Mouse (Mus musculus): ENCODE data around the gene Fam216a. TPM values are rescaled to one million over a fixed set of nuclear protein-coding genes. Genes with fewer than 3 reads are reported as not detected.

Gene Fam216a
- polyA plus RNA-seq, 1 experiment, result 3.2 TPM

GRCm38 (mm10) chr5:122342874-122343273 is 29.3 kb downstream of the Fam216a start:
- TF ChIP-seq POLR2A (IDR thresholded peaks at IDR 0.05; ENCODE audit: low read depth, low read length), result no peak
- TF ChIP-seq CTCF (IDR thresholded peaks at IDR 0.05; ENCODE audit: extremely low read depth, insufficient read length, insufficient replicate concordance, low read depth, low read length), result no peak
- 38% methylated on average over 1 of the region's 1 CpGs for WGBS

DNA sequence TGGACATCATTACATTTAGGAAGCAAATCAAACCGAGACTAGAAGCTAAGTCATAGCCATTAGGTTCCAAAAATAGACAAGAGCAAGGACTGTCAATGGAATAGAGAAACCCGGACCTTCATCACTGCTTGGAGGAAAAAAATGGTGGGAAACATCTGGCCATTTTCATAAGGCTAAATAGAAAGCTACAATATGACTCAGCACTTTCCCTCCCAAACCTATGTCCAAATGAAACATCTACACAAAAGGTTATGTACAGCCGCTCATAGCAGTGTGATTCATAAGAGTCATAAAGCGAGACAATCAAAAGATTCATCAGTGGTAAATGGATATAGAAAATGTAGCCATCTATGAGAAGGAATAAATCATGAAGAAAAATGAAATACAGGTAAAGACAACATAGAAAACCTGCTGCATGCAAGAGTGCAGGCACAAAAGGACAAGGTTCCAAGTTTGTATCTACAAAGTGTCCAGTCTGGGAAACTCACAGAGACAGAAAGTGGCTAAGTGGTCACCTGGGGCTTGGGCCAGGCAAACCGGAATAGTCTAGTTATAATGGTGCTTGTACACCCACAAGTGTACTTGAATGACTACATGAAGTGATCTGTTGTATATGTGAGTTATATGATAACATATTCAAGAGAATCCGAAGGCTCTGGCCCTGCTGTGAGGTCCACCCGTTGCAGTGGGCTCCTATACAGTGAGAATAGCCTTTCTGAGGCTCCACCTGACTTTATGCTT is 35.4 kb downstream of the Fam216a start:
- Histone ChIP-seq H3K4me3 (ENCODE audit: low read depth, low read length) (no peak overlapping the region), H3K27ac (ENCODE audit: insufficient read depth, low read depth, low read length) (no peak overlapping the region), H3K27me3 (ENCODE audit: control insufficient read depth, insufficient read depth, low read length) (no peaks in the 10 kb centered on the region), H3K4me1 (ENCODE audit: control insufficient read depth, insufficient read depth, insufficient read length, low read length) (peaks cover 4% of the 10 kb centered on the region; the same call in 1 of the 2 replicates), H3K36me3 (ENCODE audit: control insufficient read depth, insufficient read depth, low read length) (no peaks in the 10 kb centered on the region)
- WGBS, result 85% methylated on average over 7 of the region's 7 CpGs
- no peak for TF ChIP-seq CTCF (IDR thresholded peaks at IDR 0.05; ENCODE audit: extremely low read depth, insufficient read length, insufficient replicate concordance, low read depth, low read length)
- TF ChIP-seq POLR2A (IDR thresholded peaks at IDR 0.05; ENCODE audit: low read depth, low read length), result no peak

More at GRCm38 (mm10) chr5:122342874-122343273, 29.3 kb downstream of the Fam216a start:
- peaks cover 3% of the 10 kb centered on the region; the same call in 1 of the 2 replicates for H3K4me1 ChIP-seq (ENCODE audit: control insufficient read depth, insufficient read depth, insufficient read length, low read length)
- no peaks in the 10 kb centered on the region for H3K36me3 ChIP-seq (ENCODE audit: control insufficient read depth, insufficient read depth, low read length)
- H3K4me3 ChIP-seq (ENCODE audit: low read depth, low read length), result no peak overlapping the region
- H3K27me3 ChIP-seq (ENCODE audit: control insufficient read depth, insufficient read depth, low read length), result no peaks in the 10 kb centered on the region
- no peak overlapping the region for H3K27ac ChIP-seq (ENCODE audit: insufficient read depth, low read depth, low read length)

DNA sequence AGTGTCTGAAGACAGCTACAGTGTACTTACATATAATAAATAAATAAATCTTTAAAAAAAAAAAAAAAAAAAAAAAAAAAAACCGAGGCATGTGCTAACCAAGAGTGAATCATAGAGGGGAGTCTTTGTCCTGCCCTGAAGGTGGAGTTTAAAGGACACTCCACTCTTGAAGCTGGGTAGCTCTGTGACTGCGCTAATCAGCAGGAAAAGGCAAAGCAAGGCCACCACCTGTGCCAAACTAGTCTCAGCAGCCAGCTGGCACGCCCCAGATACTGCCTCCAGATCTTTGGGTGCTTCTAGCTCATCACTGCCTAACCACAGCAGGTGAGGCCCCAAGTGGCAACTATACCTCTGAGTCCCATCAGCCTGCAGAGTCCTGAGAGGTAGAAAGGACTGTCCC is 37.5 kb downstream of the Fam216a start:
- Histone ChIP-seq H3K4me3 (ENCODE audit: low read depth, low read length) (no peak overlapping the region), H3K36me3 (ENCODE audit: control insufficient read depth, insufficient read depth, low read length) (no peaks in the 10 kb centered on the region), H3K27me3 (ENCODE audit: control insufficient read depth, insufficient read depth, low read length) (no peaks in the 10 kb centered on the region), H3K27ac (ENCODE audit: insufficient read depth, low read depth, low read length) (no peak overlapping the region), H3K4me1 (ENCODE audit: control insufficient read depth, insufficient read depth, insufficient read length, low read length) (peaks cover 4% of the 10 kb centered on the region; the same call in 1 of the 2 replicates)
- no peak for TF ChIP-seq POLR2A (IDR thresholded peaks at IDR 0.05; ENCODE audit: low read depth, low read length)
- no peak for TF ChIP-seq CTCF (IDR thresholded peaks at IDR 0.05; ENCODE audit: extremely low read depth, insufficient read length, insufficient replicate concordance, low read depth, low read length)
- 25% methylated on average over 3 of the region's 3 CpGs for WGBS

DNA sequence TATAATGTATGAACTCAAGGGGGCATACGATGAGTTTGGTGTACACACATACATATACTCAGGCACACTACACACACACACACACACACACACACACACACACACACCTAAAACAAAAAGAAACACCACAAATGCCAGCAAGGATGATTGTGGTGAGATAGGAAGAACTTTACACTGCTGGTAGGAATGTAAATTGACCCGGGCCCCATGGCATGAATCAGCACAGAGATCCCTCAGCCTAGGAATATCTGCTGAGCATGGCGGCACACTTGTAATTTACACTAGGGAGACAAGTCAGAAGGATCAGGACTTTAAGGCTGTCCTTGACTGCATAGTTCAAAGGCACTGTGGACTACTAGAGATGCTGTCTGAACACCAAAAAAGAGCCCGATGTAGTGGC is 41.9 kb downstream of the Fam216a start:
- Histone ChIP-seq H3K4me3 (ENCODE audit: low read depth, low read length) (no peak overlapping the region), H3K4me1 (ENCODE audit: control insufficient read depth, insufficient read depth, insufficient read length, low read length) (peaks cover 4% of the 10 kb centered on the region; the same call in 1 of the 2 replicates), H3K27me3 (ENCODE audit: control insufficient read depth, insufficient read depth, low read length) (no peaks in the 10 kb centered on the region), H3K36me3 (ENCODE audit: control insufficient read depth, insufficient read depth, low read length) (peaks cover 8% of the 10 kb centered on the region), H3K27ac (ENCODE audit: insufficient read depth, low read depth, low read length) (no peak overlapping the region)
- TF ChIP-seq POLR2A (IDR thresholded peaks at IDR 0.05; ENCODE audit: low read depth, low read length) (no peak), CTCF (IDR thresholded peaks at IDR 0.05; ENCODE audit: extremely low read depth, insufficient read length, insufficient replicate concordance, low read depth, low read length) (no peak)
- 69% methylated on average over 4 of the region's 4 CpGs for WGBS

- no peak for TF ChIP-seq CTCF (IDR thresholded peaks at IDR 0.05; ENCODE audit: extremely low read depth, insufficient read length, insufficient replicate concordance, low read depth, low read length)
- TF ChIP-seq POLR2A (IDR thresholded peaks at IDR 0.05; ENCODE audit: low read depth, low read length), result no peak
- H3K4me1 ChIP-seq (ENCODE audit: control insufficient read depth, insufficient read depth, insufficient read length, low read length), result no peaks in the 10 kb centered on the region
- H3K4me3 ChIP-seq (ENCODE audit: low read depth, low read length), result no peak overlapping the region
- H3K36me3 ChIP-seq (ENCODE audit: control insufficient read depth, insufficient read depth, low read length), result peaks cover 24% of the 10 kb centered on the region
- H3K27me3 ChIP-seq (ENCODE audit: control insufficient read depth, insufficient read depth, low read length), result no peaks in the 10 kb centered on the region
- 89% methylated on average over 3 of the region's 3 CpGs for WGBS
- no peak overlapping the region for H3K27ac ChIP-seq (ENCODE audit: insufficient read depth, low read depth, low read length)
These were observed 44.9 kb downstream of the Fam216a start for GRCm38 (mm10) chr5:122327283-122327682.

- WGBS, result 90% methylated on average over 8 of the region's 8 CpGs
- Histone ChIP-seq H3K4me3 (ENCODE audit: low read depth, low read length) (no peak overlapping the region), H3K36me3 (ENCODE audit: control insufficient read depth, insufficient read depth, low read length) (peaks cover 37% of the 10 kb centered on the region), H3K4me1 (ENCODE audit: control insufficient read depth, insufficient read depth, insufficient read length, low read length) (no peaks in the 10 kb centered on the region), H3K27ac (ENCODE audit: insufficient read depth, low read depth, low read length) (no peak overlapping the region), H3K27me3 (ENCODE audit: control insufficient read depth, insufficient read depth, low read length) (no peaks in the 10 kb centered on the region)
- no peak for TF ChIP-seq POLR2A (IDR thresholded peaks at IDR 0.05; ENCODE audit: low read depth, low read length)
- TF ChIP-seq CTCF (IDR thresholded peaks at IDR 0.05; ENCODE audit: extremely low read depth, insufficient read length, insufficient replicate concordance, low read depth, low read length), result no peak
These were observed 46.7 kb downstream of the Fam216a start for GRCm38 (mm10) chr5:122325477-122325876.

- H3K27ac ChIP-seq (ENCODE audit: insufficient read depth, low read depth, low read length), result no peak overlapping the region
- no peak for TF ChIP-seq POLR2A (IDR thresholded peaks at IDR 0.05; ENCODE audit: low read depth, low read length)
- no peak for TF ChIP-seq CTCF (IDR thresholded peaks at IDR 0.05; ENCODE audit: extremely low read depth, insufficient read length, insufficient replicate concordance, low read depth, low read length)
- H3K36me3 ChIP-seq (ENCODE audit: control insufficient read depth, insufficient read depth, low read length), result peaks cover 42% of the 10 kb centered on the region
- H3K4me3 ChIP-seq (ENCODE audit: low read depth, low read length), result no peak overlapping the region
- 84% methylated on average over 23 of the region's 23 CpGs for WGBS
- no peaks in the 10 kb centered on the region for H3K4me1 ChIP-seq (ENCODE audit: control insufficient read depth, insufficient read depth, insufficient read length, low read length)
- H3K27me3 ChIP-seq (ENCODE audit: control insufficient read depth, insufficient read depth, low read length), result no peaks in the 10 kb centered on the region
These were observed 47.3 kb downstream of the Fam216a start for GRCm38 (mm10) chr5:122324608-122325431.
